Mouse (Mus musculus) splenic B cell, adult 2 months (primary cell): ENCODE data around the gene Etv6.

Source experiments
- DNase-seq: peaks from one replicate; pipeline ENCODE4 v3.0.0-alpha.2; 2011; ENCODE audit warnings: low read depth, low spot score
- H3K27me3 ChIP-seq: 2 replicates; pipeline ENCODE4 v1.6.1; 2012; ENCODE audit warnings: mild to moderate bottlenecking, low read length, moderate library complexity, mixed read lengths; ENCODE audit not compliant: control insufficient read depth, poor library complexity, insufficient read depth, severe bottlenecking
- H3K36me3 ChIP-seq: 2 replicates; pipeline ENCODE4 v1.6.1; 2012; ENCODE audit warnings: mild to moderate bottlenecking, low read length, moderate library complexity, mixed read lengths; ENCODE audit not compliant: control insufficient read depth, poor library complexity, insufficient read depth, severe bottlenecking

Gene Etv6

DNA sequence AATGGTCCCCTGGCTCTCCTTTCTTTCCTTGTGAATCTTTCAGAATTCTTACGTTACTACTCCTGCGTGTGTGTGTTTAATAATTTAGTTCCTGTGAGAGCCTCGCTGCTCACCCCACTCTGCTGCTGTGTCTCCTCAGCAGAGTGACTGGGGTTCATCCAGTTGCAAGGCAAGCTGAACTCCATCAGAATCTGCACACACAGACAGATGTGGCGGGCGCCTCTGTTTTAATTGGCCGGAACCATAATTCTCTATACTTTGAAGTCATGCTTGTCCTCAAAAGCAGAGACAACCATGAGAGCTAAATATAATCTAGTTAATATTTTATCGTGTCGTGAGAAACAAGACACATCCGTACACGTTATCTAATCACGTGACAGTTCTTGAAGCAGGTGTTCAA lies 107.2 kb downstream of the Etv6 start:
- H3K36me3 ChIP-seq: no peaks in the 10 kb centered on the region
- H3K27me3 ChIP-seq: no peaks in the 10 kb centered on the region
- no peak for DNase-seq

DNA sequence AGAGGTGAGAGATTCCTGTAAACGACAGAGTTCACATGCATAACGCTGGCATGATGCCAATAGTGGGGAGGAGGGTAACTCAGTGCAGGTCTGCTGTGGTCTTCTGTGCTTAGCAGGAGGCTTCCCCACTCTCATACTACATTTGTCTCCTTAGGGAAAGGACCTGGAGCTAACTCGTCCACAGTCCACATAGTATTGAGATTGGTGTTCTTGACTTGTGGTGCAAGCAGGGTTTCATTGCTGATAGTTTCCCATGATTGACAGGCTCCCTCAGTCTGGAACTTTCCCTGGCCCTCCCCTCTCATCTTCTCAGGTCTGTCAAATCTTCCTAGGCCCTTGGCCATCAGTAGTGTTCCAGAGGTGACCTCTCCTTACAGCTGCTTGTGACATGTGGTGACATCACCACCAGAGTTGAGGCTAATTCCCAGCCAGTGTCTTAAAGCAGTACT lies 108.2 kb downstream of the Etv6 start:
- no peak for DNase-seq
- Histone ChIP-seq H3K27me3 (no peaks in the 10 kb centered on the region), H3K36me3 (no peaks in the 10 kb centered on the region)

DNA sequence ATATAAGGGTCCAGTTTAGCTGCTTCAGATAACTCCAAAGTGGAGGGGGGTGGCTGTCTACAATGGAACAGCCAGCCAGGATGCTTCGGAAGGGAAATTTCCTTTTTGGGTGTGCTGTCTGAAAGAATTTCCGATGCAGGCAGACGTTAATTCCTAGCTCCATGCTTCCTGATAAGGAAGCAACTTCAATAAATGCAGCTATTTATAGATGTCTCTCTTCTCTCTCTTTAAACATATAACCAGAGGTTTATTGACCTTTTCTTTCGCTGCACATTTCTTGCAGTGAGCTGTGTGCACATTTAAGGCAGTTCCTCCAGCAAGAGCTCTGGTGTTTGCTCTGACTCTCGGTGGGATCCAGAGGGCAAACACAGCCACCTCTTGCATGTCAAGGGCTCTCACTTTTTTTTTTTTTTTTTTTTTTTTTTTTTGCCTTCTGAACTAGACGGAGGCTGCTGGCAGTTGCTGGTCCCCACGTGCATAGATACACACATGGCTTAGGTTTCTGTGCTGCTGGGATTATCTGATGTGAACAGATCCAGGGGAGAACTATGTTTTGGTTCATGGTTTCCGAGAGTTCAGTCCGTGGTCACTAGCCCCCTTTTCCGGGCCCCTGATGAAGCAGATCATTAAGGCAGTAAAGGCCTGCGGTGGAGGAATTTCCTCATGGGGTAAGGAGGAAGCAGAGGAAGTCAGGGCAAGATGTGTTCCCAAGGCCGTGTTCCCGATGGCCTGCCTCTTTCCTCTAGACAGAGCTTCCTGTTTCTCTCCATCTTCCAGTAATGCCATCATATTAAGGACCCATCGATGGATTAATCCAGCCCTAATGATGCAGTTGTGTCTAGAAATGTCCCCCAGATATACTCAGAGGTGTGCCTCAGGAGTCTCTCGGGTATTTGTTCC lies 109.0 kb downstream of the Etv6 start:
- no peak for DNase-seq
- no peaks in the 10 kb centered on the region for H3K36me3 ChIP-seq
- H3K27me3 ChIP-seq: no peaks in the 10 kb centered on the region

DNA sequence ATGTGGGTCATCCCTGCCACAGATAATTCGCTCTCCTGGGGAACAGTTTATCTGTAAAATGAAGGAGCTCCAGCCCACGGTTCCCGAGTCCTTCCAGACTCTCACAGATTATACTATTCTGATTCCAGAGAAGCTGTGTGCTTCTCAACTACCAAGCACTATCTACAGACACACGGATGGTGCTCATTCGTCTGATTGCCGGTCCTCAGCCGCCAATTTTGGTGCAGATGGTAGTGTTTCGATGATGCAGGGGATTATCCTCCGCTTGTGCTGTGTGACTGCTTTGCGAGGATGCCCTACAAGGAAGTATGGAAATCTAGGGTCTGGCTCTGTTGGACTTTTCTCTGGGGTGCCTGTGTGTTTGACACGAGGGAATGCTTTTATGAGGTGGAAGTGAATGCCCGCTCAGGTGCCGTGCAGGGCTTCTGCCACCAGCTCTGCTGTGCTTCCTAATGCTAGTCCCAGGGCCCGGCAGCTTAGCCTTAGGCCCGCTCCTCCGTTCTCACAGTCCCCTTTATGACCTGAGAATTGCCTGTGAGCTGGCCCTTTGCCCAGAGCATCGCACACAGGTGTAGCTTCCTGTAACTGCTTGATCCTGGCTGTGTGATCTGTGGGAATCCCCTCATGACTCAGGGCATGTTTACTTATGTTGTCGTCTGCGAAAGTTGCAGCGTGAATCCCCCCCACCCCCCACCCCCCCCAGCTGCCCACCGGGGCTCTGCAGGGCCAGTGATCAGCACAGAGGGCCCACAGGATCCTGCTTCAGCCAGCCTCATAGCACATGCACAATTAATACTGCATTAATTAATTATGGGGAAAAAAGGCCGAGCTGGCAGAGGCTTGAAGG lies 112.3 kb downstream of the Etv6 start:
- H3K27me3 ChIP-seq: no peaks in the 10 kb centered on the region
- no peak for DNase-seq
- no peaks in the 10 kb centered on the region for H3K36me3 ChIP-seq

DNA sequence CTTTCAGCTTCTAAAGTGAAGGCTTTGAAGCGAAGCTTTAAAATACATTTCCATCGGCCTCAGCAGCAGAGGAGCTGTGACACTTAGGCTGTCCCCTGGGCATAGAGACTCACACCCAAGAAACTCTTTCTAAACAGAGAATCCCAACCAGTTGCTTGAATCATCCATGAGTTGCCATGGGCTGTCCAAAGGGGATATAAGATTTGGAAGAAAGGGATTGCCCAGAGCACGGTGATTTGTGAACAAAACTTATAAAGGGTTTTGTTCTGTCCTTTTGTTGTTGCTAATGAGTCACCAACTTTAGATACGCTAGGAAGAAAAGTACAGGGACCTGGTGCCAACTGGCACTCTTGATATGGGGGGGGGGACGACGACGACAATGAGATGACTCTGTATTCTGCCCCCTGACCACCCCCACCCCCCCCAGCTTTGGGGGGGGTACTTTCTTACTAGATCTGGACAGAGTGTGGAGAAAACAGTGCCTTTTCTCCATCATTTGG lies 113.0 kb downstream of the Etv6 start:
- DNase-seq: no peak
- no peaks in the 10 kb centered on the region for H3K27me3 ChIP-seq

DNA sequence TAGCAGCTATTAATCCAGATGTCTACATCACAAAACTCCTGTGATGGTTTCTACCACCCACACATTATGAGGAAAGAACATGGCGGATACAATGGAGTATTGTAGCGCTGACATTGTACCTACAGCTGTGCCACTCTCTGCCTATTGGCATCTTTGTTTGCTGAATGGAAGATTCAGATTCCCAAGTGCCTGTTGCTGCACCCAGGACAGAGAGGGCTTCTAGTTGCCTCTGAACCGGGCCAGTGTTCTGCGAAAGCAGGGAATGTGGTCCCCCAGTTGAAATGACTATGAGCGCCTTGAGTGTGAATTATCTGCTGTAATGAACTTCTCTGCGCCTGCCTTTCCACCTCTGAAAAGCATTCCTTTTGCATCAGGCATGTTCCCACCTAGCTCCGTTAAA lies 114.1 kb downstream of the Etv6 start:
- H3K27me3 ChIP-seq: no peaks in the 10 kb centered on the region
- H3K36me3 ChIP-seq: no peaks in the 10 kb centered on the region
- no peak for DNase-seq

More for the DNA sequence above, 113.0 kb downstream of the Etv6 start:
- no peaks in the 10 kb centered on the region for H3K36me3 ChIP-seq

DNA sequence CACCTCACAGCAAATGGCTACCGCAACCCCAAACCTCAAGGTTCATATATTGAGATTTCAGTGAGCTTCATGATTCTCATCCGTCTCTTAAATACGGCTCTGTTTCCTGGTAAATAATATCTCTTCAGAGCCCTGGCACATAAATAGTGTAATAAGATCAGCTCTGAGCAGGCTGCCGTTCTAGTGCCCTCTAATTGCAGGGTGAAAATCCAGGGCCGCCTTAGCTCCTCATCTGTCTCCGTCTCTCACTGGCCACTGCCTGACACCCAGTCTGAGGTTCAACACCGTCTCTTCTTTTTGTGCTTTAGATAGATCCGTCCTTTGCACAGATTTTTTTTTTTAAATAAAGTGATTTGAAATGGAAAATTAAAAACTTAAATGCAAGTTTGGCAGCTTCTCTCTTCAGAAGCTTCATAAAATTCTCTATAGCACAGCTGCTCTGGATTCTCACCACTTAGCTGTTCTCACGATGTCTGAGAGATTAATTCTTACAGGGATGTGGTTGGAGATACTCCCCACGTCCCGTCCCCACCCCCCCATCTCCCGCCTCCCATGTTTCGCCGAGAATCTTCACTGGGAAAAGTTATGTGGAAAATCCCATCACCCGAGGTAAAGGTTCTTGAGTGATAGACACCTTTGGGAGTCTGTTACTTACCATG lies 115.7 kb downstream of the Etv6 start:
- DNase-seq: no peak
- H3K36me3 ChIP-seq: no peaks in the 10 kb centered on the region
- H3K27me3 ChIP-seq: no peaks in the 10 kb centered on the region

DNA sequence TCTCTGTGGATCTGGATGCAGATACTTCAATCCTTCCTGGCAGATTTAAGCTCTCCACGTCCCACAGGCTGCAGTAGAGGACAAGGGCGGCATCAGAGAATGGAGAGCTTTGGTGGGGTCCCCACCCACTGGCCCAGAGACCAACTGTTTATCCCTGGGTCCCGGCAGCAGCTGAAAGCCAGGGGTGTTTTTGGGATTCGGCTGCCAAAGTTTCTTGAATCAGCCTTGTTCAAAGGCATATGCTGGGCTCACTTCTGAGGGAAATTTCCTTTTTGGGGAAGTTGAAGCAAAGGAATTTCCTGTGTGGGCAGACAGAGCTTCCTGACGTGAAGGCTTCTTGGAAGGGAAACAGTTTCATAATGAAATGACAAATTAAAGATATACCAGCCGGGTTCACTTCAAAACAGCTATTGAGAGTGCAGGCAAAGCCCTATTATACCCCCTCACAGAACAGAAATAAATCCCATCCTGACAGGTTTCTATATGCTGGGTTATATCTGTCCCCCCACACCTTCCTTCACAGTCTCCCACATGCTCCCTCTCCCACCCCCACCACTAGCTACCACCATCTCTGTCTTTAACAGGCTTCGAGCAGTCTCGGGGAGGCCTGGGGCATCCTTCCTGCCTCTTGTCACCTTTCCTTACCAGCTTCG lies 116.5 kb downstream of the Etv6 start:
- Histone ChIP-seq H3K36me3 (no peaks in the 10 kb centered on the region), H3K27me3 (no peaks in the 10 kb centered on the region)
- no peak for DNase-seq

DNA sequence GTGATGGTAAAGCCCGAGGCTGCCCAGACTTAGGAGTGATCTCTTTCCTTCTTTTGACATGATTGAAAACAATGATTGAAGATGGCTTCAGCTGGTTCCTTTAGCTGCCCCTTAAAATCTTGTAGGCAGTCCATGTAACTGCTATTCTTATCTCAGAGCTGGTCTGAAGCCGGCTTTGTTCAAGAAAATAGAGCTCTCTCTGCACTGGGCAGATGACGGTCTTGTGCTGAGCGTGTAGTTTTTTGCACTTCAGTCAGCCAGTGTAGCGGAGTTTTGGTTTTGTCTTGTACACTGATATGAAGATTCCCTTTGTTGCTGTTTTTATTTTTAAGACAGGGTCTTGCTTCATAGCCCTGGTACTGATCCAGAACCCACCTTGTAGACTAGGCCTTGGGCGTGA lies 117.0 kb downstream of the Etv6 start:
- no peak for DNase-seq
- no peaks in the 10 kb centered on the region for H3K36me3 ChIP-seq
- H3K27me3 ChIP-seq: no peaks in the 10 kb centered on the region

DNA sequence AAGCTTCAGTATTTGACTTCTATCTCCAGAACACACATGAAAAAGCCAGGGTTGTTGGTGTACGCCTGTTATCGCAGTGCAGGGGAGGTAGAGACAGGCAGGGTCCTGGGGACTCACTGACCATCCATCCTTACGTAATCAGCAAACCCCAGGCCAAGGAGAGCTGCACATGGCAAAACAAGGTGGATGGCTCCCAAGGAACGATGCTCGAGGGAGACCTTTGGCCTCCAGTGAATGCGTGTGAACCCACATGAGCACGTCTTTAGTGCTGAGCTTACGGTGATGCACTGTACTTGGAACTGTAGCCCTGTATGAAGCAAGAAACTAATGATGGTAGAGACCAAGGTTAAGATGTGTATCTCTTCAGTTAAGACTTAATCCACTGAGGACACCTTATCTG lies 119.2 kb downstream of the Etv6 start:
- no peaks in the 10 kb centered on the region; the same call in 1 of the 2 replicates for H3K36me3 ChIP-seq
- no peaks in the 10 kb centered on the region for H3K27me3 ChIP-seq
- DNase-seq: no peak

DNA sequence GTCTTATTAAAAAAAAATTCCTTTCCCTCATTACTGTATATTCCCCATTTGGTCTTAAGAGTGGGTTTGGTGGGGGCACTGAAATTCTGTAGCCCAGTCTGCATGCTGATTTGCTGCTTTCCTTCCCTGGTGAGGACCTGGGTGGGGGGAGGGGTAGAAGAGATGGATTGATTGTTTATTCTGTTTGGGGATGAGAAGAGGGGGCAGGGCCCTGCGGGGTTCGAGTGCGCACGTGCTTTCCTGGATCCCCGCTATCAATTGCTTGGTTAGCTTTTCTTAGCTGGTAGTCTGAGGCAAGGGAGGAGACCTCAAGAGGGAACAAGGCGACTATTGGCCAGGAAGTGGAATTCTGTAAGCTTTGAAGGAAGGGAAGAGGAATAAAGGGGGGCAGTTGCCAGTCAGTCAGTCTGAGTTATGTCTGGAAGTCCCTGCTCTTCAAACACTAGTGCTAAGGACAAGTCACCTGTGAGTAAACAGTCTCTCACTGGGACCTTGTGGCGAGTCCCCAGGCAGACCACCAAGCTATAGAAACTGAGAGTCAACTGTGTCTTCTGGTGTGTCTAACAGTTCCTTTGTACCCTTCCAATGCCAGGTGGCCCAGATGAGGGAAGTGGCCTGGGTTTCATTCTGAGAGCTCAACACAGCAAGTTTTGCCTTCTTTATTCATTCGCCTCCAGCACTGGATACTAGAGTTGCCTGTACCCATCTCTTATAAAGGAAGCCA lies 120.6 kb downstream of the Etv6 start:
- peak; percentile 42 for DNase-seq
- H3K36me3 ChIP-seq: no peaks in the 10 kb centered on the region; the same call in 1 of the 2 replicates
- no peaks in the 10 kb centered on the region for H3K27me3 ChIP-seq

DNA sequence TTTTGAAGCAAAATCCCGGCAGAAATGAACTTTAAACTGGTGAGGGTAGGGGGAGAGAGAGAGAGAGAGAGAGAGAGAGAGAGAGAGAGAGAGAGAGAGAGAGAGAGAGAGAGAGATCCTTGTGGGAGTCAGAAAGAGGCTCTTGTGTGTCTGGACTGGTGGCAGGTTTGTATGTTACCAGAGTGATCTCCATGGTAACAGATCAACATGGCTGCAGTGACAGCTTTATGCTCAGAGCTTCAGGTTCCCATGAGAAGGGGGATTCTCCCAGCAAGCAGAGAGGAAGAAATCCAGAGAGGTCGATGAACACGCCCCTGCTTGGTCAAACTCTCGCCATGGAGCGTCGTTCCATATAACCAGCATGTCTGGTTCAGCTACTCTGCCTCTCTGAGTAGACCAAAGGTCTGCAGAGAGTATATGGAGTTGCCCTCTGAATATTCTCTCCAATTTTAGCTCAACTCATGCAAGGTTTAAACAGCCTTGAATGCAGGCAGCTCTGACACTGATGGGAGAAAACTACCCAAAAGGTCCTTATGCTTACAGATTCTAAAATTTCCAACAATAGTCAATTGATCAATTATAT lies 122.1 kb downstream of the Etv6 start:
- H3K27me3 ChIP-seq: no peaks in the 10 kb centered on the region
- H3K36me3 ChIP-seq: no peaks in the 10 kb centered on the region; the same call in 1 of the 2 replicates
- DNase-seq: no peak

DNA sequence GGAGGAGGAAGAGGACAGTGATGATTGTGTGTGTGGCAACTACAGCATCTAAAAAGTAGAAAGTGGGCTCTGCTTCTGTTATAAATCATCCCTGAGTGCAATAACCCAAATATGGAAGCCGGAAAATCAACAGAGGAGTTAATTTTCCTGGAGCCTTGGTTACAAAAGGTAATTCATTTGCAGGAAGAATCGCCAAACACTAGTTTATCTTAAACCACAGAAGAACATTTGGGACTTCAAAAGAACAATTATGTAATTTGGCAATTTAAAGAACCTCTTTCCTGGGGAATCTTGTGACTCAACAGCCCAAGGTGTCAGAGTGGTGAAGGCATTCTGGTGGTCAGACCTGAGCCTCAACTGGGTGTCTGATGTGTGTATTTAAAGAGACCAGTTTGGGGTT lies 122.7 kb downstream of the Etv6 start:
- no peaks in the 10 kb centered on the region for H3K27me3 ChIP-seq
- no peak for DNase-seq
- H3K36me3 ChIP-seq: no peaks in the 10 kb centered on the region; the same call in 1 of the 2 replicates
